Mouse (Mus musculus) lung, embryonic 14.5 days (tissue): ENCODE measurements around the gene Crim1. TPM values are rescaled to one million over a fixed set of nuclear protein-coding genes. Genes with fewer than 3 reads are reported as not detected.

Experiments used
- ATAC-seq: fragments of 200-750 bp; cut with Nextera tagmentation; 2 replicates; pipeline ENCODE4 v1.8.0; 2017; ENCODE audit warnings: mild to moderate bottlenecking, moderate TSS enrichment, moderate library complexity; ENCODE audit not compliant: insufficient read depth
- DNase-seq: peaks from one replicate; pipeline ENCODE4 v3.0.0-alpha.2; 2015
- H3K27ac ChIP-seq: fragments of 300-500 bp; sonication (generic); 2 replicates; pipeline ENCODE4 v1.5.1; 2014; ENCODE audit warnings: low read depth, mild to moderate bottlenecking, moderate library complexity
- H3K27me3 ChIP-seq: fragments of 300-500 bp; sonication (generic); 2 replicates; pipeline ENCODE4 v1.6.1; 2014; ENCODE audit warnings: low read length, control low read depth; ENCODE audit not compliant: insufficient read depth
- H3K36me3 ChIP-seq: fragments of 300-500 bp; sonication (generic); 2 replicates; pipeline ENCODE4 v1.6.1; 2014; ENCODE audit warnings: control low read depth; ENCODE audit not compliant: insufficient read depth
- H3K4me1 ChIP-seq: fragments of 300-500 bp; sonication (generic); 2 replicates; pipeline ENCODE4 v1.6.1; 2014; ENCODE audit warnings: antibody characterized with exemption, control low read depth; ENCODE audit not compliant: insufficient read depth
- H3K4me2 ChIP-seq: fragments of 300-500 bp; sonication (generic); 2 replicates; pipeline ENCODE4 v1.6.1; 2014; ENCODE audit warnings: mild to moderate bottlenecking
- H3K4me3 ChIP-seq: fragments of 300-500 bp; sonication (generic); 2 replicates; pipeline ENCODE4 v1.5.1; 2014; ENCODE audit warnings: low read depth, low read length
- H3K9ac ChIP-seq: fragments of 300-500 bp; sonication (generic); 2 replicates; pipeline ENCODE4 v1.6.1; 2014
- H3K9me3 ChIP-seq: fragments of 300-500 bp; sonication (generic); 2 replicates; pipeline ENCODE4 v1.6.1; 2016; ENCODE audit warnings: low read depth, low read length, control low read depth
- CTCF ChIP-seq: IDR thresholded peaks from 2 replicates; pipeline ENCODE4 v1.5.1; 2016; ENCODE audit warnings: antibody characterized with exemption, low read depth
- whole genome bisulfite sequencing: fragments of 180-500 bp; shearing (Covaris S2); extraction: QIAGEN DNeasy Blood & Tissue Kit; methylation state at CpG from one replicate; pipeline ENCODE4 v1.1.7; 2014; 5-methylcytosine and 5-hydroxymethylcytosine counted together
- polyA plus RNA-seq: library from polyadenylated mRNA; unstranded; fragments of >200 nt; fragmentation: Nextera tagmentation; extraction: Ambion mirVana; gene quantifications from 2 replicates; pipeline ENCODE4 v1.2.1, GENCODE M21; 2014

Crim1 gene
- polyA plus RNA-seq, 1 experiment from 2014 or later: 5.7 TPM

GRCm38 (mm10) chr17:78279191-78279590 lies 79.1 kb downstream of the Crim1 start:
- ATAC-seq (no peak), DNase-seq (no peak)

GRCm38 (mm10) chr17:78280991-78281712 lies 81.1 kb downstream of the Crim1 start:
- Histone ChIP-seq H3K27ac (no peak overlapping the region), H3K4me3 (no peak overlapping the region), H3K4me1 (peaks cover under 1% of the 10 kb centered on the region; the same call in 1 of the 2 replicates), H3K9me3 (no peaks in the 10 kb centered on the region), H3K9ac (no peak overlapping the region), H3K36me3 (no peaks in the 10 kb centered on the region), H3K4me2 (no peak overlapping the region), H3K27me3 (no peaks in the 10 kb centered on the region)
- DNase-seq (no peak), ATAC-seq (no peak)
- TF ChIP-seq CTCF: no peak
- WGBS: 52% methylated on average over 18 of the region's 18 CpGs

More at GRCm38 (mm10) chr17:78279191-78279590, 79.1 kb downstream of the Crim1 start:
- H3K9me3 ChIP-seq: no peaks in the 10 kb centered on the region
- no peak overlapping the region for H3K27ac ChIP-seq
- 84% methylated on average over 12 of the region's 12 CpGs for WGBS
- H3K27me3 ChIP-seq: no peaks in the 10 kb centered on the region
- no peaks in the 10 kb centered on the region for H3K36me3 ChIP-seq
- H3K9ac ChIP-seq: no peak overlapping the region
- peaks cover 4% of the 10 kb centered on the region; the same call in 1 of the 2 replicates for H3K4me1 ChIP-seq
- TF ChIP-seq CTCF: no peak
- no peak overlapping the region for H3K4me2 ChIP-seq
- no peak overlapping the region for H3K4me3 ChIP-seq

- no peak overlapping the region for H3K4me3 ChIP-seq
- H3K9ac ChIP-seq: no peak overlapping the region
- WGBS: 83% methylated on average over 11 of the region's 11 CpGs
- DNase-seq (peak; percentile 31), ATAC-seq (no peak)
- H3K36me3 ChIP-seq: no peaks in the 10 kb centered on the region
- no peak overlapping the region for H3K4me2 ChIP-seq
- peaks cover 4% of the 10 kb centered on the region; the same call in 1 of the 2 replicates for H3K4me1 ChIP-seq
- H3K9me3 ChIP-seq: no peaks in the 10 kb centered on the region
- no peak overlapping the region for H3K27ac ChIP-seq
- no peaks in the 10 kb centered on the region for H3K27me3 ChIP-seq
- TF ChIP-seq CTCF: no peak
These were observed 83.4 kb downstream of the Crim1 start for GRCm38 (mm10) chr17:78283271-78283992.

- no peaks in the 10 kb centered on the region for H3K36me3 ChIP-seq
- 68% methylated on average over 13 of the region's 13 CpGs for WGBS
- ATAC-seq: no peak
These were observed 86.0 kb downstream of the Crim1 start for GRCm38 (mm10) chr17:78286021-78286420.

GRCm38 (mm10) chr17:78287391-78287790 lies 87.3 kb downstream of the Crim1 start:
- Histone ChIP-seq H3K4me3 (no peak overlapping the region), H3K9me3 (no peaks in the 10 kb centered on the region), H3K9ac (no peak overlapping the region), H3K4me1 (peaks cover 4% of the 10 kb centered on the region; the same call in 1 of the 2 replicates), H3K4me2 (no peak overlapping the region), H3K36me3 (0 out of 2 replicates have a peak, but pooled peaks cover 3% of the 10 kb centered on the region), H3K27ac (no peak overlapping the region), H3K27me3 (no peaks in the 10 kb centered on the region)
- DNase-seq: no peak
- WGBS: 45% methylated on average over 2 of the region's 2 CpGs
- no peak for TF ChIP-seq CTCF
- no peak for ATAC-seq

More at GRCm38 (mm10) chr17:78286021-78286420, 86.0 kb downstream of the Crim1 start:
- H3K4me3 ChIP-seq: no peak overlapping the region
- no peaks in the 10 kb centered on the region for H3K27me3 ChIP-seq
- H3K9ac ChIP-seq: no peak overlapping the region
- H3K27ac ChIP-seq: no peak overlapping the region
- H3K4me1 ChIP-seq: peaks cover 4% of the 10 kb centered on the region; the same call in 1 of the 2 replicates
- no peak overlapping the region for H3K4me2 ChIP-seq
- H3K9me3 ChIP-seq: no peaks in the 10 kb centered on the region
- DNase-seq: peak; percentile 58
- no peak for TF ChIP-seq CTCF

- no peak overlapping the region for H3K4me3 ChIP-seq
- 0 out of 2 replicates have a peak, but pooled peaks cover 7% of the 10 kb centered on the region for H3K36me3 ChIP-seq
- no peaks in the 10 kb centered on the region for H3K9me3 ChIP-seq
- H3K27ac ChIP-seq: no peak overlapping the region
- peaks cover 4% of the 10 kb centered on the region; the same call in 1 of the 2 replicates for H3K4me1 ChIP-seq
- H3K27me3 ChIP-seq: no peaks in the 10 kb centered on the region
- H3K4me2 ChIP-seq: no peak overlapping the region
- H3K9ac ChIP-seq: no peak overlapping the region
- no peak for DNase-seq
- ATAC-seq: no peak
- 93% methylated on average over 6 of the region's 6 CpGs for WGBS
- no peak for TF ChIP-seq CTCF
These were observed 90.3 kb downstream of the Crim1 start for GRCm38 (mm10) chr17:78290153-78290876.
